In genomic region chr2:172787203-172787944, GRCm38 (mm10) we compare ENCODE assay signal across 9 mouse cellular contexts.
A peak's percentile ranks its signal among the peaks of the same experiment; 100 is the strongest.
DNase-seq lines count a peak whose midpoint lies in the region; ATAC-seq and TF ChIP-seq lines count a peak whose summit lies in the region.
"Had no signal": no experiment of that assay in that cellular context is flagged by ENCODE, and none has a peak within 500 bp of the region (broad histone marks: within the 10 kb centered on the region; RNA-seq: fewer than 3 reads in every experiment).

No protein-coding gene starts in this region.

- no peak overlapping the region; the same call in 1 of the 2 replicates for H3K9ac ChIP-seq in forebrain, embryonic 16.5 days (replicated peaks; ENCODE audit: low read depth, low read length)
- H3K9ac ChIP-seq in liver, adult 2 months (ENCODE audit: low read depth, low read length): no peak overlapping the region
- H3K9ac ChIP-seq in stomach, embryonic 14.5 days (replicated peaks; ENCODE audit: low read depth, low read length): no peak overlapping the region

- peak overlapping the region; percentile 34 for H3K4me2 ChIP-seq in forebrain, embryonic 16.5 days (ENCODE audit: low read length)
- peak overlapping the region; percentile 40 for H3K4me2 ChIP-seq in stomach, embryonic 14.5 days (replicated peaks; ENCODE audit: low read depth, low read length)

- no peak for ATAC-seq in forebrain, embryonic 16.5 days
- ATAC-seq in stomach, embryonic 14.5 days (ENCODE audit: insufficient number of reproducible peaks, insufficient read depth, low FRiP score, low read depth): 0 out of 2 replicates have a peak, but pooled peaks have one; percentile 38
- ATAC-seq in CD4-positive, CD25-positive, alpha-beta regulatory T cell, adult 4 months: no peak

- no peaks in the 10 kb centered on the region; the same call in 1 of the 2 replicates for H3K9me3 ChIP-seq in forebrain, embryonic 16.5 days (ENCODE audit: control insufficient read depth, low read length)
- peaks cover 8% of the 10 kb centered on the region; the same call in 1 of the 2 replicates for H3K9me3 ChIP-seq in stomach, embryonic 14.5 days (ENCODE audit: control insufficient read depth, low read depth, low read length)

- WGBS in lung, adult 2 months: 24% methylated on average over 30 of the region's 30 CpGs
- WGBS in forebrain, embryonic 16.5 days: 34% methylated on average over 30 of the region's 30 CpGs
- 15% methylated on average over 30 of the region's 30 CpGs for WGBS in liver, adult 2 months
- WGBS in stomach, embryonic 14.5 days: 24% methylated on average over 30 of the region's 30 CpGs

- no peak overlapping the region for H3K27ac ChIP-seq in forebrain, embryonic 16.5 days (ENCODE audit: low read length)
- no peak overlapping the region for H3K27ac ChIP-seq in liver, adult 2 months (replicated peaks; ENCODE audit: insufficient read depth, low read depth, low read length)
- no peak overlapping the region for H3K27ac ChIP-seq in stomach, embryonic 14.5 days (ENCODE audit: low read length)

- peak overlapping the region; percentile 6 for H3K4me3 ChIP-seq in lung, adult 2 months (replicated peaks; ENCODE audit: extremely low read depth, low read depth, low read length)
- peak overlapping the region; percentile 20 for H3K4me3 ChIP-seq in forebrain, embryonic 16.5 days (replicated peaks; ENCODE audit: low read length)
- no peak overlapping the region for H3K4me3 ChIP-seq in liver, adult 2 months (ENCODE audit: insufficient read depth, low read depth, low read length)
- H3K4me3 ChIP-seq in stomach, embryonic 14.5 days (ENCODE audit: low read depth, low read length): peak overlapping the region; percentile 16

- peaks cover 15% of the 10 kb centered on the region for H3K27me3 ChIP-seq in forebrain, embryonic 16.5 days (replicated peaks; ENCODE audit: control insufficient read depth, insufficient read depth, low read length)
- no peaks in the 10 kb centered on the region for H3K27me3 ChIP-seq in liver, adult 2 months (ENCODE audit: control insufficient read depth, insufficient read depth, low read length)
- peaks cover 16% of the 10 kb centered on the region; the same call in 1 of the 2 replicates for H3K27me3 ChIP-seq in stomach, embryonic 14.5 days (ENCODE audit: control insufficient read depth, insufficient read depth, low read length)

- H3K4me1 ChIP-seq in lung, adult 2 months (ENCODE audit: control insufficient read depth, insufficient read depth, low read length): peaks cover 4% of the 10 kb centered on the region; the same call in 1 of the 2 replicates
- H3K4me1 ChIP-seq in forebrain, embryonic 16.5 days (replicated peaks; ENCODE audit: control insufficient read depth, insufficient read depth, low read length): peaks cover 17% of the 10 kb centered on the region
- no peaks in the 10 kb centered on the region for H3K4me1 ChIP-seq in liver, adult 2 months (ENCODE audit: control insufficient read depth, insufficient read depth, low read length)
- H3K4me1 ChIP-seq in stomach, embryonic 14.5 days (ENCODE audit: control insufficient read depth, insufficient read depth, low read length): 0 out of 2 replicates have a peak, but pooled peaks cover 3% of the 10 kb centered on the region

- DNase-seq in lung, adult 2 months: no peak
- no peak for DNase-seq in lung, postnatal 25 days (ENCODE audit: low spot score)
- DNase-seq in liver, adult 2 months (ENCODE audit: extremely low read depth, low read depth, low spot score): peak; percentile 58
- DNase-seq in testis, postnatal 14 days (ENCODE audit: low spot score): no peak
- DNase-seq in right cerebral cortex, postnatal 14 days: no peak

- H3K79me2 ChIP-seq in liver, adult 2 months (ENCODE audit: control insufficient read depth, insufficient read depth, low read length): no peaks in the 10 kb centered on the region

- no peak for TF ChIP-seq POLR2A in lung, adult 2 months (IDR thresholded peaks at IDR 0.05; ENCODE audit: borderline replicate concordance, extremely low read depth, low read depth, low read length)
- TF ChIP-seq POLR2A in liver, adult 2 months (IDR thresholded peaks at IDR 0.05; ENCODE audit: extremely low read depth, insufficient read depth, low read length): no peak

- H3K36me3 ChIP-seq in forebrain, embryonic 16.5 days (ENCODE audit: control insufficient read depth, insufficient read depth): no peaks in the 10 kb centered on the region
- H3K36me3 ChIP-seq in liver, adult 2 months (ENCODE audit: control insufficient read depth, insufficient read depth, low read length): no peaks in the 10 kb centered on the region
- H3K36me3 ChIP-seq in stomach, embryonic 14.5 days (ENCODE audit: control insufficient read depth, insufficient read depth, low read length): no peaks in the 10 kb centered on the region
- H3K36me3 ChIP-seq: G1E had no signal

- no peak for TF ChIP-seq CTCF in lung, adult 2 months (IDR thresholded peaks at IDR 0.05; ENCODE audit: insufficient read depth, low read length)
- no peak for TF ChIP-seq CTCF in liver, adult 2 months (IDR thresholded peaks at IDR 0.05; ENCODE audit: low read depth, low read length)
